ENCODE assay signal across 10 mouse cellular contexts in genomic region chr16:97897346-97898024, GRCm38 (mm10). TPM values are rescaled to one million over a fixed set of nuclear protein-coding genes. Genes with fewer than 3 reads are reported as not detected.
DNase-seq lines count a peak whose midpoint lies in the region.
"Had no signal": no experiment of that assay in that cellular context is flagged by ENCODE, and none has a peak within 500 bp of the region (broad histone marks: within the 10 kb centered on the region; RNA-seq: fewer than 3 reads in every experiment).

No protein-coding gene starts in this region.

- no peaks in the 10 kb centered on the region for H3K9me3 ChIP-seq in forebrain, embryonic 10.5 days
- H3K9me3 ChIP-seq: embryonic facial prominence, embryonic 15.5 days; liver, embryonic 13.5 days had no signal

- 84% methylated on average over 5 of the region's 5 CpGs for WGBS in forebrain, embryonic 10.5 days

- no peak overlapping the region for H3K27ac ChIP-seq in forebrain, embryonic 10.5 days
- H3K27ac ChIP-seq: embryonic facial prominence, embryonic 15.5 days; liver, embryonic 13.5 days had no signal

- H3K4me3 ChIP-seq in forebrain, embryonic 10.5 days: no peak overlapping the region
- H3K4me3 ChIP-seq: embryonic facial prominence, embryonic 15.5 days; liver, embryonic 13.5 days had no signal

- H3K4me1 ChIP-seq in forebrain, embryonic 10.5 days: peaks cover 9% of the 10 kb centered on the region
- H3K4me1 ChIP-seq: embryonic facial prominence, embryonic 15.5 days; liver, embryonic 13.5 days had no signal

- no peaks in the 10 kb centered on the region for H3K36me3 ChIP-seq in forebrain, embryonic 10.5 days (replicated peaks)
- H3K36me3 ChIP-seq: embryonic facial prominence, embryonic 15.5 days; liver, embryonic 13.5 days had no signal

- no peaks in the 10 kb centered on the region for H3K27me3 ChIP-seq in forebrain, embryonic 10.5 days (ENCODE audit: poor library complexity, severe bottlenecking)
- H3K27me3 ChIP-seq: embryonic facial prominence, embryonic 15.5 days; liver, embryonic 13.5 days had no signal

- intact Hi-C loops in gastrocnemius, postnatal 14 days (cut with DNase I; ENCODE audit: low total_unique reads): no loop called here

- DNase-seq in ovary, adult 18-20 months (ENCODE audit: low spot score): peak; percentile 38
- no peak for DNase-seq in ovary, postnatal 10 days (ENCODE audit: low spot score)
- peak; percentile 67 for DNase-seq in gastrocnemius, postnatal 14 days
- peak; percentile 77 for DNase-seq in kidney, postnatal 14 days
- peak; percentile 19 for DNase-seq in urinary bladder, postnatal 25 days (ENCODE audit: low spot score)
- DNase-seq in retina, postnatal 1 day: no peak
- no peak for DNase-seq in cerebellum, postnatal 36 days
- no peak for DNase-seq in forebrain, embryonic 10.5 days (ENCODE audit: extremely low spot score, low spot score)
- DNase-seq: liver, embryonic 13.5 days had no signal

RNA-seq across cellular contexts. Expression of gene Prdm15, which starts 45.8 kb away (rescaled TPM):
- total RNA-seq in gastrocnemius, postnatal 14 days (2021): 1 to 10 TPM; 3.7 to 5.9 TPM
- polyA plus RNA-seq in forebrain, embryonic 10.5 days (2016; fragmentation: Nextera tagmentation; extraction: Ambion mirVana): 15.8 and 16.0 TPM in 2 replicates

Comparison
In these comparisons a context has a peak if more than half of its experiments do, and no peak if none do; other contexts are left out.
1. DNase-seq: peak in ovary, adult 18-20 months (single experiment), gastrocnemius, postnatal 14 days (single experiment), kidney, postnatal 14 days (single experiment) and urinary bladder, postnatal 25 days (single experiment); none in ovary, postnatal 10 days (single experiment), retina, postnatal 1 day (single experiment), cerebellum, postnatal 36 days (0 of 2) and forebrain, embryonic 10.5 days (single experiment).